Mouse (Mus musculus): ENCODE data around the gene Sdc1.

- TF ChIP-seq POLR2A (IDR thresholded peaks at IDR 0.05; ENCODE audit: insufficient read length, low read depth) = no peak
- TF ChIP-seq E2F4 (IDR thresholded peaks at IDR 0.05; ENCODE audit: insufficient read depth) = no peak
- TF ChIP-seq POLR2AphosphoS2 (IDR thresholded peaks at IDR 0.05; ENCODE audit: insufficient read length, low read depth) = no peak
- TF ChIP-seq TCF12 (IDR thresholded peaks at IDR 0.05; ENCODE audit: insufficient read depth, poor library complexity, severe bottlenecking) = no peak
- TF ChIP-seq CEBPB (IDR thresholded peaks at IDR 0.05; ENCODE audit: insufficient read depth, poor library complexity, severe bottlenecking) = no peak
Measured at GRCm38 (mm10) chr12:8818233-8818672, 47.1 kb downstream of the Sdc1 start.

All from myocyte (in vitro differentiated cells).